Mouse (Mus musculus) stomach, embryonic 15.5 days (tissue): ENCODE measurements around the gene Mettl7b. TPM values are rescaled to one million over a fixed set of nuclear protein-coding genes. Genes with fewer than 3 reads are reported as not detected.

ENCODE experiments used
- ATAC-seq: fragments of 200-750 bp; cut with Nextera tagmentation; 2 replicates; pipeline ENCODE4 v1.8.0; 2017; ENCODE audit warnings: low read depth, moderate number of reproducible peaks, moderate TSS enrichment; ENCODE audit not compliant: insufficient read depth, low FRiP score
- H3K27ac ChIP-seq: fragments of 300-500 bp; sonication (generic); 2 replicates; pipeline ENCODE4 v1.5.1; 2015; ENCODE audit warnings: mild to moderate bottlenecking, inconsistent platforms
- H3K27me3 ChIP-seq: fragments of 300-500 bp; sonication (generic); replicated peaks from 2 replicates; pipeline ENCODE4 v1.6.1; 2015; ENCODE audit warnings: inconsistent platforms
- H3K36me3 ChIP-seq: fragments of 300-500 bp; sonication (generic); 2 replicates; pipeline ENCODE4 v1.6.1; 2015; ENCODE audit warnings: inconsistent platforms
- H3K4me1 ChIP-seq: fragments of 300-500 bp; sonication (generic); 2 replicates; pipeline ENCODE4 v1.6.1; 2015; ENCODE audit warnings: inconsistent platforms
- H3K4me2 ChIP-seq: fragments of 300-500 bp; sonication (generic); 2 replicates; pipeline ENCODE4 v1.6.1; 2015; ENCODE audit warnings: mild to moderate bottlenecking, inconsistent platforms
- H3K4me3 ChIP-seq: fragments of 300-500 bp; sonication (generic); replicated peaks from 2 replicates; pipeline ENCODE4 v1.5.1; 2015; ENCODE audit warnings: inconsistent platforms
- H3K9ac ChIP-seq: fragments of 300-500 bp; sonication (generic); 2 replicates; pipeline ENCODE4 v1.6.1; 2015; ENCODE audit warnings: inconsistent platforms
- H3K9me3 ChIP-seq: fragments of 300-500 bp; sonication (generic); 2 replicates; pipeline ENCODE4 v1.6.1; 2016; ENCODE audit warnings: inconsistent platforms
- WGBS: fragments of 180-500 bp; shearing (Covaris S2); methylation state at CpG from one replicate; pipeline ENCODE4 v1.1.7; 2015; 5-methylcytosine and 5-hydroxymethylcytosine counted together
- polyA plus RNA-seq: library from polyadenylated mRNA; unstranded; fragments of >200 nt; fragmentation: Nextera tagmentation; extraction: Ambion mirVana; gene quantifications from 2 replicates; pipeline ENCODE4 v1.2.1, GENCODE M21; 2015

Gene Mettl7b
- polyA plus RNA-seq, 1 experiment from 2014 or later = 2.2 TPM

DNA sequence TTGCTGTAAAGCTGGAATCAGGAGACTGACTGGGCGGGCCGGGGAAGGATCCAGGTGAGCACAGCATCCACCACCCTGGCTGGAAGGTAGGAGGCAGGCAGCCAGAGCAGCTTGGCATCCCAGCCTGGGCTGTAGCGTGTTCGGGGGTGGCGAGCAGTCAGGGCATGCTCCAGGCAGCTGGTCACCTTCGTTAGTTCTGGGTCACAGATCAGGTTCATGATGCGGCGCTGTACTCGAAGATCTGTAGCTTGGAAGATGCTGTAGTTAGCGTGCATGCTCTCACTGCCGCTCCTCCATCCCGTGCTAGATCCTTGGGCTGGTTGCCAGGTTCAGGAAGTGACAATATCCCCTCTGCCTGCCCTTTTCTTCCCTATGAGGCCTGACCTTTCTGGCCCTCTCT is 47.1 kb downstream of the Mettl7b start:
- Histone ChIP-seq H3K4me2 (no peak overlapping the region), H3K36me3 (peaks cover 33% of the 10 kb centered on the region), H3K9me3 (no peaks in the 10 kb centered on the region), H3K4me1 (peaks cover 25% of the 10 kb centered on the region), H3K4me3 (no peak overlapping the region), H3K27ac (no peak overlapping the region), H3K9ac (no peak overlapping the region), H3K27me3 (no peaks in the 10 kb centered on the region)
- ATAC-seq = no peak
- WGBS = 92% methylated on average over 12 of the region's 12 CpGs

DNA sequence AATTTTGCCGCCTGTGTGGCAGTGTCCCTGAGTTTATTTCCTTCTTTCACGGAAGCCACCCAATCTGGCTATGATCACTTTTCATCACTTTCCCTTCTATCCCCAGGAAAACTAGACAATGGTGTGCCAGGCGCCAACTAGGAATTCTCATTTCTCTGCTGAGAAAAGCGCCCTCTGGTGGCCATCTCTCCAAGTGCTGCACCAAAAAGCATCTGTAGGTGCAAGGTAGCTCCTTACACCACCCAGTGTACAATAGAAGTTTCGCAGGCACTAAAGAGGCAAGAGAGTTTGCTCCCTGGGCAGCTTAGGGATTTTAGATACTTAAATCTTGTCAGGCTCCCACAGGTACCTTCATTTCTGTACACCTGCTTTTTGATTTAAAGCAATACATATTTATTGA is 47.6 kb downstream of the Mettl7b start:
- Histone ChIP-seq H3K27ac (0 out of 2 replicates have a peak overlapping the region, but pooled peaks have one; percentile 3), H3K4me1 (peaks cover 20% of the 10 kb centered on the region; the same call in 1 of the 2 replicates), H3K36me3 (peaks cover 33% of the 10 kb centered on the region), H3K4me3 (no peak overlapping the region), H3K27me3 (no peaks in the 10 kb centered on the region), H3K9me3 (no peaks in the 10 kb centered on the region), H3K4me2 (no peak overlapping the region), H3K9ac (no peak overlapping the region)
- 9% methylated on average over 5 of the region's 5 CpGs for WGBS
- ATAC-seq = no peak

DNA sequence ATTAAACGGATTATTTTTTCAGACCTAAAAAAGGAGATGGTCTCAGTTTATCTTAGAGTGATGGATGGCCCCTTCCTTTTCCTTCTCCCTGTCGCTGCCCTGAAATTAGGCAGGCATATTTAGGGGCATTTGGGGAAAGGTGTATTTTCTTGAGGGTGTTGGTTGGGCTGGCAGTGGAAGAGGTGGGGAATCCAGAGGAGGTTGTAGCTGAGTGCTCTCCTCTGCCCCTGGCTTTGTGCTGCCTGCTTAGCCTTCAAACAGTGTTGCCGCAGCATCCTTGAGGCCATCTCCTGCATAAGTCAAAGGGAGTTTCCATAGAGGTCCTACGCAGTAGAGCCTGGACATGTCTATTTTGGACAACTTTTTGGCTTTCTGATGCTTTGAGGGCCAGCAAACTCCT is 48.0 kb downstream of the Mettl7b start:
- Histone ChIP-seq H3K9me3 (no peaks in the 10 kb centered on the region), H3K4me2 (no peak overlapping the region), H3K9ac (no peak overlapping the region), H3K36me3 (peaks cover 32% of the 10 kb centered on the region), H3K4me1 (peaks cover 18% of the 10 kb centered on the region; the same call in 1 of the 2 replicates), H3K27me3 (no peaks in the 10 kb centered on the region), H3K4me3 (no peak overlapping the region), H3K27ac (0 out of 2 replicates have a peak overlapping the region, but pooled peaks have one; percentile 3)
- ATAC-seq = no peak
- WGBS = 75% methylated on average over 4 of the region's 4 CpGs

DNA sequence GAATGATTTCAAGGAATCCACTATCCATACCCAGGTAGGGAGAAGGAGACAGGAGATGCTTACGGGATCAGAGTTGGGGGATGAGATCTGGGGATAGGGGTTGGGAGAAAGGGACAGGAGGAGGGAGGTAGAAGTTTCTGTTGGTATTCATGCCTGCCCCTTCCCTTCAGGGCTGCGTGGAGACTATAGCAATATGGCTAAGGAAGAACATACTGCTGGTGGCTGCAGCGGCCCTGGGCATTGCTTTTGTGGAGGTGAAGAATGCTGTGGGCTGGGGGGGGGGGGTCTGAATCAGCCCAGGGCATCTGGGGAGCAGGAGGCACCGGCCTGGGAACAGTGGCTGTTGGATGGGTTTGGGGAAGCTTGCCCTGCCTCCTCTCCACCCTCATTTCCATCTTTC is 48.5 kb downstream of the Mettl7b start:
- H3K9ac ChIP-seq = no peak overlapping the region
- no peak for ATAC-seq
- no peak overlapping the region for H3K4me3 ChIP-seq
- no peak overlapping the region for H3K4me2 ChIP-seq
- H3K27me3 ChIP-seq = no peaks in the 10 kb centered on the region
- 78% methylated on average over 4 of the region's 4 CpGs for WGBS
- H3K27ac ChIP-seq = no peak overlapping the region
- H3K4me1 ChIP-seq = peaks cover 18% of the 10 kb centered on the region; the same call in 1 of the 2 replicates
- no peaks in the 10 kb centered on the region for H3K9me3 ChIP-seq
- H3K36me3 ChIP-seq = peaks cover 27% of the 10 kb centered on the region

DNA sequence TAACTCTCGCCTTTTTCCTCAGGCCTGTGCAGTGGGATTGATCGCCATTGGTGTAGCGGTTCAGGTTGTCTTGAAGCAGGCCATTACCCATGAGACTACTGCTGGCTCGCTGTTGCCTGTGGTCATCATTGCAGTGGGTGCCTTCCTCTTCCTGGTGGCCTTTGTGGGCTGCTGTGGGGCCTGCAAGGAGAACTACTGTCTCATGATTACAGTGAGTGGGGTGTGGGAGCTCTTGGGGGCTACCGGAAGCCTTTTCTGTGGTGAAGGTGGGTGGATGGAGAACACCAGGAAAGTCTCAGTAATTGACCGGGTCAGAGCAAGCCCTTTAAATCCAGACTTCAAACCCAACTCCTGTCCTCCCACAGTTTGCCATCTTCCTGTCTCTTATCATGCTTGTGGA is 49.4 kb downstream of the Mettl7b start:
- H3K9me3 ChIP-seq = no peaks in the 10 kb centered on the region
- ATAC-seq = no peak
- H3K27ac ChIP-seq = no peak overlapping the region
- peak overlapping the region; percentile 92 for H3K4me3 ChIP-seq
- no peaks in the 10 kb centered on the region for H3K27me3 ChIP-seq
- no peak overlapping the region for H3K9ac ChIP-seq
- H3K36me3 ChIP-seq = peaks cover 25% of the 10 kb centered on the region
- peak overlapping the region; percentile 83 for H3K4me2 ChIP-seq
- peaks cover 18% of the 10 kb centered on the region; the same call in 1 of the 2 replicates for H3K4me1 ChIP-seq
- 88% methylated on average over 6 of the region's 6 CpGs for WGBS

DNA sequence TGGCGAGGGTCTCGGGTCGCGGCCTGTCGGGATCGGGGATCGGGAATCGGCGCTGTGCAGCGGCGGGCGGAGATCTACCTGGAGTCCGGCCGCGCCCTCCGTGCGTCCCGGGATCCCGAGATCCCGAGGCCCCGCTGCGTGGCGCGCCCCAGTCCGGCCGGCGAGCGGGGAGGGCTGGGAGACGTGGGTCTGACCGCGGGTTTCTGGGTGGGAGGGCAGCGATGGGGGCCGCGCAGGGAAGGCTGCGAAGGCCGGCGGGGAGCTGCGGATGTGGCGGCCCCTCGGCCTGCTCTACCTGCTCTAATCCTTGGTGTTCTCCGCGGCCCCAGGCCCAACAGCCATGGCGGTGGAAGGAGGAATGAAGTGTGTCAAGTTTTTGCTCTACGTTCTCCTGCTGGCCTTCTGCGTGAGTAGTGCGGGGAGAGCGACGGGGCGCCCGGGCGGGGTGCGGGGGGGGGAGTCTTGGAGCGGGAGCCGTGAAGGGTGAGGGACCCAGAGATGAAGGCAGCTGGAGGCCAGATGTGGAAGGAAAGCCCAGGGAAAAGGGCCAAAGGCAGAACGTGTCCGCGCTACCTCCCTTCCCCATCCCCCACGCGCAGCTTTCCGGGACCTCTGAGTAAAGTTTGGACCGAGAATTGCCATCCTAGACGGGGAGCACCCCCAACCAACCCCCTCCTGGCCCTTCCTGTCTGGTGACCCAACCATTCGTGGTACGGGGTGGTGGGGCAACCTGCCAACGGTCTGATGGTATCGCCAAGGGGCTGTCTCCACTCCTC is 50.5 kb downstream of the Mettl7b start:
- peak overlapping the region; percentile 83 for H3K4me2 ChIP-seq
- H3K36me3 ChIP-seq = peaks cover 19% of the 10 kb centered on the region
- 1% methylated on average over 64 of the region's 66 CpGs for WGBS
- ATAC-seq = peak; percentile 14; the same call in 1 of the 2 replicates
- H3K4me1 ChIP-seq = peaks cover 18% of the 10 kb centered on the region; the same call in 1 of the 2 replicates
- H3K27me3 ChIP-seq = no peaks in the 10 kb centered on the region
- H3K27ac ChIP-seq = peak overlapping the region; percentile 88
- H3K4me3 ChIP-seq = peak overlapping the region; percentile 92
- H3K9me3 ChIP-seq = no peaks in the 10 kb centered on the region
- H3K9ac ChIP-seq = peak overlapping the region; percentile 86

DNA sequence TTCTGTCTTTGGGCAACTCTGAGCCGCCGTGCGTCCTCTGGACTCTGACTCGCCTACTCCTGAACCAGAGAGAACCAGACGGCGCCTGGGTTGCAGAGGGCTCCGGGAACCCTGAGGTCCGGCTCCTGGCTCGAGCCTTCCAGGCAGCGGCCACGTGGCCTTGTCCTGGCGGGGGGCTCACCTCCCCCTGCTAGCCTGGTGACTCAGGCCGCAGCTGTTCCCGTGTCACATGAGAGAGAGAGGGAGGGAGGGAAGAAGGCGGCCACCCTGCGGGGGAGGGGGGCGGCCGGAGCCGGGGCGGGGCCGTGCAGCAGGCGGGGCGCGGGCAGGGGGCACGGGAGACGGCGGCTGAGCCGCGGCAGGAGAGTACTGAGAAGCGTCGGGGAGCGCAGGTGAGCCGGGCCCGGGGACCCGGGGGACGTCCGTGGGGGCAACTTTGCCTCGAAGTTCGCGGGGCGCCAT is 51.2 kb downstream of the Mettl7b start:
- peak overlapping the region; percentile 86 for H3K9ac ChIP-seq
- H3K4me2 ChIP-seq = peak overlapping the region; percentile 83
- H3K27ac ChIP-seq = peak overlapping the region; percentile 88
- no peaks in the 10 kb centered on the region for H3K27me3 ChIP-seq
- peak overlapping the region; percentile 92 for H3K4me3 ChIP-seq
- peak; percentile 79 for ATAC-seq
- peaks cover 18% of the 10 kb centered on the region; the same call in 1 of the 2 replicates for H3K4me1 ChIP-seq
- peaks cover 12% of the 10 kb centered on the region for H3K36me3 ChIP-seq
- WGBS = 2% methylated on average over 39 of the region's 41 CpGs
- H3K9me3 ChIP-seq = no peaks in the 10 kb centered on the region

DNA sequence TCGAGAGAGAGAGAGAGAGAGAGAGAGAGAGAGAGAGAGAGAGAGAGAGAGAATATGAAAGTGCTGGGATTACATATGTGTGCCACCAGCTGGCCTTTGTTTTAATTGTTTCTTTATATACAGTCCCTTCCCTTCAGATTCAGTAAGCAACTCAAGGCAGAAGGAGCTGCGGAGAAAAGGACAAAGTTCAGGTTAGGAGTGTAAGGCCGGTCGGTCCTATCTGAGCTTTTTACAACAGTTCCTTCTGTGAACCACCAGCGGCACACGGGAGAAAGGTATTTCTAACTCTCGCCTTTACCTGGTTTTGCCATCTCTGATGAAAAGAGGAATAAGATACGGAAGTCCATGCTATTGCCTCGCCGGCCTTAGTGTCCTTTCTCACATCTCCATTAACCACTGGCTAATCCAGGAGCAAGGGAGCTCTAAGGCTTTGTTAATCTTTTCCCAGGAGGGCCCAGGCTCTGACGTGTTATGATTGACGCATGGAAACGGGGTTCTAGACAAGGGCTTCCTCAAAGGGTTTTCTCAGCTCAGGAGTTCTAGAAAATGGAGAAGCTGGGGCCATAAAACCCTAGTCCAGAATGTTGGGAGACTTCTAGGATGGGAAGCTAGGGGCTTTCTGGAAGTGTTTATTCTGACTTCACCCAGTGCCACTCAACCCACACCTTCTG is 51.9 kb downstream of the Mettl7b start:
- peak; percentile 23; the same call in 1 of the 2 replicates for ATAC-seq
- peak overlapping the region; percentile 88 for H3K27ac ChIP-seq
- no peaks in the 10 kb centered on the region for H3K9me3 ChIP-seq
- peak overlapping the region; percentile 86; the same call in 1 of the 2 replicates for H3K9ac ChIP-seq
- H3K4me2 ChIP-seq = peak overlapping the region; percentile 83
- 46% methylated on average over 13 of the region's 13 CpGs for WGBS
- peaks cover 5% of the 10 kb centered on the region for H3K36me3 ChIP-seq
- peaks cover 18% of the 10 kb centered on the region; the same call in 1 of the 2 replicates for H3K4me1 ChIP-seq
- no peaks in the 10 kb centered on the region for H3K27me3 ChIP-seq
- H3K4me3 ChIP-seq = peak overlapping the region; percentile 92

Other genes starting within 250 kb of the Mettl7b start
- gene Dgka, start 216.1 kb downstream of the Mettl7b start, polyA plus RNA-seq = 15.9 and 18.0 TPM in 2 replicates
- 36.1 TPM in 2 replicates for gene Pym1, start 213.1 kb downstream of the Mettl7b start, polyA plus RNA-seq
- 1.2 and 2.0 TPM in 2 replicates for gene Mmp19, start 170.1 kb downstream of the Mettl7b start, polyA plus RNA-seq
- gene Dnajc14, start 156.9 kb downstream of the Mettl7b start, polyA plus RNA-seq = 49.8 and 50.6 TPM in 2 replicates
- 15.4 and 16.3 TPM in 2 replicates for gene Tmem198b, start 156.6 kb downstream of the Mettl7b start, polyA plus RNA-seq
- gene Sarnp, start 143.7 kb downstream of the Mettl7b start, polyA plus RNA-seq = 187 and 207 TPM in 2 replicates
- gene Ormdl2, start 139.3 kb downstream of the Mettl7b start, polyA plus RNA-seq = 92.8 and 95.7 TPM in 2 replicates
- gene Gdf11, start 69.3 kb downstream of the Mettl7b start, polyA plus RNA-seq = 4.4 and 4.7 TPM in 2 replicates
- 693 and 758 TPM in 2 replicates for gene Cd63, start 60.0 kb downstream of the Mettl7b start, polyA plus RNA-seq
- 12.9 and 15.0 TPM in 2 replicates for gene Rdh5, start 38.1 kb downstream of the Mettl7b start, polyA plus RNA-seq
- gene Bloc1s1, start 37.0 kb downstream of the Mettl7b start, polyA plus RNA-seq = 190 and 208 TPM in 2 replicates
- gene Itga7, start 27.2 kb downstream of the Mettl7b start, polyA plus RNA-seq = 5.2 and 5.7 TPM in 2 replicates
- gene Olfr9, start 28.4 kb upstream of the Mettl7b start, polyA plus RNA-seq = not detected in 2 replicates
- gene Olfr763, start 49.8 kb upstream of the Mettl7b start, polyA plus RNA-seq = not detected in 2 replicates
- not detected in 2 replicates for gene Olfr764-ps1, start 78.9 kb upstream of the Mettl7b start, polyA plus RNA-seq
- not detected in 2 replicates for gene Olfr765, start 89.0 kb upstream of the Mettl7b start, polyA plus RNA-seq
- not detected in 2 replicates for gene Olfr766-ps1, start 108.0 kb upstream of the Mettl7b start, polyA plus RNA-seq
- gene Olfr767, start 121.9 kb upstream of the Mettl7b start, polyA plus RNA-seq = not detected in 2 replicates
- gene Olfr768, start 138.4 kb upstream of the Mettl7b start, polyA plus RNA-seq = not detected in 2 replicates
- not detected in 2 replicates for gene Olfr769, start 156.9 kb upstream of the Mettl7b start, polyA plus RNA-seq
- gene Olfr770, start 178.0 kb upstream of the Mettl7b start, polyA plus RNA-seq = not detected in 2 replicates
- gene Olfr771, start 203.8 kb upstream of the Mettl7b start, polyA plus RNA-seq = not detected in 2 replicates
- gene Olfr772, start 216.9 kb upstream of the Mettl7b start, polyA plus RNA-seq = not detected in 2 replicates
- not detected in 2 replicates for gene Olfr773, start 226.4 kb upstream of the Mettl7b start, polyA plus RNA-seq